In the genomic region with DNA sequence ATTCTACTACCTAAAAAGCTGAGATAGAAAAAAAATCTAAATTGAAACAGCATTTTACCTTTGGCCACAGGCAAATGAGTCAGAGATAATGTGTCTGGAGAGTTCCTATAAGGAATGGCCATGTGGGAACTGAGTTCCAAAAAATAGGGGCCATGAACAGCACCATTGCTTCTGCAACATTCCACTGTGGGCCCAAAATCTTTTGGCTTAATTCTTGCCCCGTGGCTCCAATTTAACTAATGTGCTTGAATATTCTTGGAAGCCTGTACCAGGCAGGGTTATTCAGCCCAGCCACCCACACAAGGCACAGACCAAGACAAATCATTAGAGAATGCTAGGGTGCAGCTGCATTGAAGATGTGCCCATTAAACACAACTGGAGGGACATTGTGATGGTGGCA, we compare ENCODE assay signal across 16 mouse cellular contexts. TPM values are rescaled to one million over a fixed set of nuclear protein-coding genes. Genes with fewer than 3 reads are reported as not detected.
DNase-seq lines count a peak whose midpoint lies in the region.
"Had no signal": no experiment of that assay in that cellular context is flagged by ENCODE, and none has a peak within 500 bp of the region (broad histone marks: within the 10 kb centered on the region; RNA-seq: fewer than 3 reads in every experiment).

No protein-coding gene starts in this region.

- peak; percentile 61 for DNase-seq in Muller cell, postnatal 12 days (ENCODE audit: inconsistent ontology term)
- peak; percentile 26 for DNase-seq in adipocyte (ENCODE audit: low spot score)
- no peak for DNase-seq in testis, postnatal 14 days (ENCODE audit: low spot score)
- DNase-seq in heart, adult 8-10 months (ENCODE audit: low spot score): no peak
- DNase-seq in left cerebral cortex, adult 9 months (ENCODE audit: low spot score in 2 of 2): no peak
- DNase-seq: adrenal gland, adult 2 months; adrenal gland, postnatal 10 days; adrenal gland, postnatal 25 days; B cell, adult 2 months; cerebellum, adult 11 months; cerebellum, adult 18-20 months; cerebellum, adult 8-10 months; cerebellum, adult 9-11 months; cerebellum, postnatal 25 days had no signal

RNA-seq across cellular contexts. Expression of a gene that starts 6.8 kb away (rescaled TPM):
- total RNA-seq in heart, adult 8-10 months (2022): 1 to 10 TPM; 2.2 to 3.8 (median 3.2) TPM
- total RNA-seq: CH12.LX, G1E had no signal

Comparison
In these comparisons a context has a peak if more than half of its experiments do, and no peak if none do; other contexts are left out.
1. DNase-seq: peak in Muller cell, postnatal 12 days (single experiment) and adipocyte (single experiment); none in testis, postnatal 14 days (single experiment), heart, adult 8-10 months (single experiment) and left cerebral cortex, adult 9 months (0 of 2).